Mouse (Mus musculus): ENCODE measurements around the gene A530084C06Rik.

DNA sequence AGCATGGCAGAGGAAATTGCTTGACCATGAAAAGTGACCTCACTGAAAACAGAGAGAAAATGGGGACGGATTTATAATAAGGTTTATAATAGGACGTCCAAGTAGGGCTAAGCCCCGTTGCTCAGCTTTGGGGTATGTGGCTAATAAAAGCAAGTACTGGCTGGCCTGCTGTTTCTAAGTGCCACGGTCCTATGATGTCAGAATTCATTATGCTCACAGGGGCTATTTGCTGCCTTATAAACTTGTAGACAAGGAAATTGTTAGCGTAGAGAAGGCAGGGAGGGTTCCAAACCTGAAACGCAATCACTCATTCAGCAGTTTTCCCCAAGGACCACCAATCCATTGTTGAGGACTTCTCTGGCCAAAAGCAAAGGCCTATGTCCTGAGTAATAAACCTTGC lies 44.8 kb upstream of the A530084C06Rik start:
- no peak for TF ChIP-seq CTCF (IDR thresholded peaks at IDR 0.05; ENCODE audit: borderline replicate concordance, extremely low read depth, insufficient read depth, insufficient read length)
- no peak for TF ChIP-seq POLR2A (IDR thresholded peaks at IDR 0.05; ENCODE audit: borderline replicate concordance, extremely low read depth, insufficient read depth, insufficient read length, poor library complexity, severe bottlenecking)
